Mouse (Mus musculus) naive thymus-derived CD4-positive, alpha-beta T cell, adult 5 months (primary cell): ENCODE measurements around the gene Cfap61. TPM values are rescaled to one million over a fixed set of nuclear protein-coding genes. Genes with fewer than 3 reads are reported as not detected.

Source experiments
- polyA plus RNA-seq: library from polyadenylated mRNA; unstranded; fragments of 100-300 nt; shearing (Covaris generic); gene quantifications from one replicate; pipeline ENCODE4 v1.2.1, GENCODE M21; 2017

Cfap61 gene
- 1.3 TPM for polyA plus RNA-seq

GRCm38 (mm10) chr2:145934339-145935231, at the start of gene Cfap61, which contains the start of gene Crnkl1:
Gene Cfap61 (plus strand): TSS chr2:145934784.
Gene Crnkl1 (minus strand): TSS chr2:145935014.

GRCm38 (mm10) chr2:145901861-145902260, 32.7 kb upstream of the Cfap61 start, which contains the start of gene Naa20:
Gene Naa20 (plus strand): TSS chr2:145902099.

GRCm38 (mm10) chr2:146221076-146221928, 286.7 kb downstream of the Cfap61 start, which contains the start of gene Insm1:
Gene Insm1 (plus strand): TSS chr2:146221921.

Other genes starting within 250 kb of the Cfap61 start
- gene Naa20, start 32.7 kb upstream of the Cfap61 start, polyA plus RNA-seq = 58.6 TPM
- gene Crnkl1, start 230 bp downstream of the Cfap61 start, polyA plus RNA-seq = 56.0 TPM